Mouse (Mus musculus) embryonic facial prominence, embryonic 14.5 days (tissue): ENCODE results near the gene Nkx2-4. TPM values are rescaled to one million over a fixed set of nuclear protein-coding genes. Genes with fewer than 3 reads are reported as not detected.

ENCODE experiments used
- ATAC-seq: fragments of 200-750 bp; cut with Nextera tagmentation; 2 replicates; pipeline ENCODE4 v1.8.0; 2017; ENCODE audit warnings: low read depth, moderate number of reproducible peaks, moderate TSS enrichment
- DNase-seq: peaks from one replicate; pipeline ENCODE4 v3.0.0-alpha.2; 2015; ENCODE audit warnings: low spot score
- H3K27ac ChIP-seq: fragments of 300-500 bp; sonication (generic); replicated peaks from 2 replicates; pipeline ENCODE4 v1.5.1; 2014; ENCODE audit warnings: low read depth, mild to moderate bottlenecking, low read length, moderate library complexity
- H3K27me3 ChIP-seq: fragments of 300-500 bp; sonication (generic); replicated peaks from 2 replicates; pipeline ENCODE4 v1.6.1; 2014; ENCODE audit warnings: low read length; ENCODE audit not compliant: control insufficient read depth, insufficient read depth
- H3K36me3 ChIP-seq: fragments of 300-500 bp; sonication (generic); 2 replicates; pipeline ENCODE4 v1.6.1; 2014; ENCODE audit warnings: low read length, mixed read lengths; ENCODE audit not compliant: control insufficient read depth, insufficient read depth
- H3K4me1 ChIP-seq: fragments of 300-500 bp; sonication (generic); 2 replicates; pipeline ENCODE4 v1.6.1; 2014; ENCODE audit warnings: antibody characterized with exemption, low read length; ENCODE audit not compliant: control insufficient read depth, insufficient read depth
- H3K4me2 ChIP-seq: fragments of 300-500 bp; sonication (generic); 2 replicates; pipeline ENCODE4 v1.6.1; 2014; ENCODE audit warnings: low read depth, mild to moderate bottlenecking, low read length, moderate library complexity, mixed read lengths
- H3K4me3 ChIP-seq: fragments of 300-500 bp; sonication (generic); 2 replicates; pipeline ENCODE4 v1.5.1; 2014; ENCODE audit warnings: low read depth, mild to moderate bottlenecking, low read length
- H3K9ac ChIP-seq: fragments of 300-500 bp; sonication (generic); 2 replicates; pipeline ENCODE4 v1.6.1; 2014; ENCODE audit warnings: low read depth, mild to moderate bottlenecking, low read length, moderate library complexity, mixed read lengths
- H3K9me3 ChIP-seq: fragments of 300-500 bp; sonication (generic); 2 replicates; pipeline ENCODE4 v1.6.1; 2016; ENCODE audit warnings: low read length; ENCODE audit not compliant: control insufficient read depth
- WGBS: fragments of 180-500 bp; shearing (Covaris S2); extraction: QIAGEN DNeasy Blood & Tissue Kit; methylation state at CpG from one replicate; pipeline ENCODE4 v1.1.7; 2014; 5-methylcytosine and 5-hydroxymethylcytosine counted together
- polyA plus RNA-seq: library from polyadenylated mRNA; unstranded; fragments of >200 nt; fragmentation: Nextera tagmentation; extraction: Ambion mirVana; gene quantifications from 2 replicates; pipeline ENCODE4 v1.2.1, GENCODE M21; 2014

Nkx2-4 gene
- polyA plus RNA-seq, 1 experiment from 2014 or later, result not detected

DNA sequence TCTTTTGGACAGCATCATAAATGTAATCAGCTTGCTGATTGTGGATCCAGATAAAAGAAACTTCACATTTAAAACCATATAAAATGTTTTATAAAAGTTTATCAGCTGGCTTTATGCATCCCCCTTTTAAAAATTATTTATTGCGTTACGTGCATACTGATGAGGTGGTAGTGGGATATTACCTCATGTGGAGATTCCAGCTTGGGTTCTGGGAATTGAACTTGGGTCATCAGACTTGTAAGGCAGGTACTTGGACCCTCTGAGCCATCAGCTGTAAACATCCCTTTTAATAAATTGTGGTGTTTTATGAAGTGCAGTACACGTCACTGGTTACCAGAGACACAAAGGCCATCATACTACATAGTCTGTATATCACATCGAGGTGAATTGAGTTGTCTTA lies 10.8 kb downstream of the Nkx2-4 start:
- Histone ChIP-seq H3K27ac (no peak overlapping the region), H3K9me3 (no peaks in the 10 kb centered on the region), H3K4me2 (no peak overlapping the region), H3K9ac (no peak overlapping the region), H3K36me3 (peaks cover 51% of the 10 kb centered on the region), H3K27me3 (0 out of 2 replicates have a peak, but pooled peaks cover 3% of the 10 kb centered on the region), H3K4me1 (no peaks in the 10 kb centered on the region), H3K4me3 (no peak overlapping the region)
- ATAC-seq, result no peak
- DNase-seq, result no peak
- WGBS, result 89% methylated on average over 4 of the region's 4 CpGs

DNA sequence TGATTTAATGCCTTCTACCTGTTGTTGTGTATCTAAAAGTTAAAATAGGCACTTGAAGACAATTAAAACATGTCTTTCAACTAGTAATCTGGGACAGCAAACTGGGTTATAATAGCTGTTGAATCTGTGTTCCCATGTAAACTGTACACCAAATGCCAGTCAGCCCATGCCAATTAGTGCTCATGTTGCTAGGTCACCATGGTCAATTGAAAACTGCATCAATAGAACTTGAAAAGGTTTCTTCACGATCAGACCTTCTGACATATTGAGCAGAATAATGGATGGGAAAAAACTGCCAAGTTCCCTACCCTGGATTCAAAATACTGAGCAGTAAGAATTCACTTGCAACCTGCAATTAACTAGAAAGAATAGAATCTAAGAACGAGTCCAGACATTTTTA lies 11.3 kb downstream of the Nkx2-4 start:
- ATAC-seq (no peak), DNase-seq (no peak)
- Histone ChIP-seq H3K9me3 (no peaks in the 10 kb centered on the region), H3K36me3 (peaks cover 56% of the 10 kb centered on the region), H3K27ac (no peak overlapping the region), H3K4me1 (no peaks in the 10 kb centered on the region), H3K9ac (no peak overlapping the region), H3K4me3 (no peak overlapping the region), H3K4me2 (no peak overlapping the region), H3K27me3 (no peaks in the 10 kb centered on the region)
- WGBS, result 69% methylated on average over 2 of the region's 2 CpGs

DNA sequence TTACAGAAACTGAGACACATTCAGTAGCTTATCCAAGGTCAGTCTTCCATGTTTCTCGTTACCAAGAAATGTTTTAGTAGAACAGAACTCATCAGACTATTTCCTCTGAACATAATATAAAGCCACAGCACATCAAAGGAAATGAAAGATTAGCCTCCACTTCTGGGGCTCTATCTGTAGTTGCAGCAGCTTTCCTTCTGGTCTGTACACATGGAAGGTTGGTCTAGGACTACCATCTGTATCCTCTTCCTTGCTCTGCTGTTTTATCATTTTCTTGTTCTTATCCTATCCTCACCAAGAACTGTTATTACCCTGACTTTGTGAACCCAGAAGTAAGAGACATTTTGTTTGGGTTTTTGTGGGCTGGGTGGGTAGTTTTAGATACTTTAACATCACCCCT lies 14.9 kb downstream of the Nkx2-4 start:
- Histone ChIP-seq H3K4me2 (no peak overlapping the region), H3K9ac (no peak overlapping the region), H3K36me3 (peaks cover 39% of the 10 kb centered on the region), H3K4me3 (no peak overlapping the region), H3K4me1 (no peaks in the 10 kb centered on the region), H3K9me3 (no peaks in the 10 kb centered on the region), H3K27me3 (no peaks in the 10 kb centered on the region), H3K27ac (no peak overlapping the region)
- no peak for ATAC-seq
- WGBS, result 88% methylated on average over 1 of the region's 1 CpGs
- no peak for DNase-seq

DNA sequence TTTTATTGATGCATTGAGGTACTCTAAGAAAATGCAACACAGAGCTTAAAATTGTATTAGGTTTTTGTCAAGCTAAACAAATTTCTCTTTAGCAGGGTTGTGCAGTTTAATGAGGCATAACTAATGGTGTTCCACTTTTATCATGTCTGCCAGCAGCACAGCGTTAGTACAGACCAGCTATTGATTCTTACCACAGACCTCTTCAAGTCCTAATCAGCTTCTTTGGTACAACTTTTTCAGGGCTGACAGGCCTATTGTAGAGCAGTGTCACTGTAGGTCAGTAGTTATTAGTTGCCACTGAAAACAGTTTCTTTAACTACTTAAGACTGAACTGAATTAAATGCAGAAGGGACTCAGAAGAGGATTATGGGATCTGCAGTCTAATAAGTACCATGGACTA lies 16.2 kb downstream of the Nkx2-4 start:
- Histone ChIP-seq H3K36me3 (peaks cover 38% of the 10 kb centered on the region), H3K4me3 (no peak overlapping the region), H3K9ac (no peak overlapping the region), H3K4me2 (no peak overlapping the region), H3K27me3 (no peaks in the 10 kb centered on the region), H3K4me1 (no peaks in the 10 kb centered on the region), H3K9me3 (no peaks in the 10 kb centered on the region), H3K27ac (no peak overlapping the region)
- DNase-seq (no peak), ATAC-seq (no peak; the same call in 1 of the 2 replicates)
- 41% methylated on average over 1 of the region's 1 CpGs for WGBS

DNA sequence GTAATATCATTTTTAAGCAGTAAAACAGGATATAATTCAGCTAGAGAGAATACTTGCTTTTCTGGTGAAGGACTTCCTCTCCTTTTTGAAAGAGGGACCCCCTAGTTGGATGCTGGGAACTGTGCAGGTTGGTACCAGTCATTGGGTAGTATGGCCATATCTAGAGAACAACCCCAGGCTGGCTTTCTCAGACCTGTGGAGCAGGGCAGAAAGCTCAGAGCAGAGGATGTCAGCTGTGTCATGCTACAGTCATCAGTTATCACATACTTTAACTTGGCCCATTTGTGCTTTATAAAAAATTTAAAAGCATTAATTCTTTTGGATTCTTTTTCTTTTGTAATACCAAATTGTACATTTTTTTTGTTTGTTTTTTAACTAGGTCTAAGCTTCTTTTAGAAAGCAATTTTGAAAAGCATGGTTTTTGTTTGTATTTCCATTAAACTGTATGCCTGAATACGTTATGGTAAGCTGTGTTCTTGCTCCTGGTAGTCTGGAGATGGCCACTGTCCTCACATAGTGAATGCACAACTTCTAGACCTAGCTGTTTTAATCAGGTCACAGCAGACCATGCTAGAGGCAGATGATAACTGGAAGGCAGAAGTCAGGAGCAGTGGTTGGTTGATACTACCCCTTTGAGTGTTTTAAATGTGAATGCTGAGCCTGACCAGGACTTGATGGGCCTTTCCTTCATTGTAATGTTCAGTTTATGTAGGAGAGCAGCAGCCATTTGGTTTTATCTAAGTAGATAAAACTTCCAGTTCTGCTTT lies 17.6 kb downstream of the Nkx2-4 start:
- H3K4me2 ChIP-seq, result no peak overlapping the region
- H3K4me3 ChIP-seq, result no peak overlapping the region
- no peak for DNase-seq
- no peaks in the 10 kb centered on the region for H3K9me3 ChIP-seq
- no peaks in the 10 kb centered on the region for H3K27me3 ChIP-seq
- no peak overlapping the region for H3K9ac ChIP-seq
- ATAC-seq, result no peak
- no peaks in the 10 kb centered on the region for H3K4me1 ChIP-seq
- H3K27ac ChIP-seq, result no peak overlapping the region
- WGBS, result 90% methylated on average over 1 of the region's 1 CpGs
- peaks cover 38% of the 10 kb centered on the region for H3K36me3 ChIP-seq

DNA sequence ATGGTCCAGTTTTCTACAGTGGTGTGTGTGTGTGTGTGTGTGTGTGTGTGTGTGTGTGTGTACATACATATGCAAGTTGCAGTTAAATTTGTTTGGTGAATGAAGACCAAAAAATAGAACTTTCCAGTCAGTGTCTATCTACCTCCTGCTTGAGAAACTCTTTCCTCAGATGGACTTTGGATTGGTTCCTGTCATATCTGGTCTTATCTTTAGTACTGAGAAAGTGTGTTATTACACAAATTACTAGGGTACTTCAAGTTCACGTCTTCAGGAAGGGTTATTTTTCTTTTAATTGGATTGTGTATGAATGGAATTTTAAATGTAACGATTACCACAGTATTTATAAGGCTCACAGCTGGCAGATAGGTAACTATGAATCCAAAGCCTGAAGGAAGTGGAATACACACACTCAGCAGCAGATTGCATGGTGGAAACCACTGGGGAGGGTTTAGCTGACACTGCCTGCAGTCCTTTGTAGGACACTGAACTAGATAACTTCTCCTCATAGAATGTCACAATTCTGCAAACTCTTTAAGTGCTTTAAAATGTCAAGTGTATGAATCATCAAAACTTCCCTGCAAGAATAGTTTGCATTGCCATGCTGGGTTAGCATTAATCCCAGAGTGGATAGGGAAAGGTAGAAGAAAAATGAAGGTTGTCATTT lies 31.9 kb downstream of the Nkx2-4 start:
- H3K4me3 ChIP-seq, result no peak overlapping the region
- no peak for DNase-seq
- no peak overlapping the region for H3K4me2 ChIP-seq
- no peaks in the 10 kb centered on the region for H3K27me3 ChIP-seq
- no peak for ATAC-seq
- no peak overlapping the region for H3K27ac ChIP-seq
- peaks cover 62% of the 10 kb centered on the region for H3K36me3 ChIP-seq
- 88% methylated on average over 2 of the region's 2 CpGs for WGBS
- no peaks in the 10 kb centered on the region for H3K4me1 ChIP-seq
- no peak overlapping the region for H3K9ac ChIP-seq
- no peaks in the 10 kb centered on the region for H3K9me3 ChIP-seq

DNA sequence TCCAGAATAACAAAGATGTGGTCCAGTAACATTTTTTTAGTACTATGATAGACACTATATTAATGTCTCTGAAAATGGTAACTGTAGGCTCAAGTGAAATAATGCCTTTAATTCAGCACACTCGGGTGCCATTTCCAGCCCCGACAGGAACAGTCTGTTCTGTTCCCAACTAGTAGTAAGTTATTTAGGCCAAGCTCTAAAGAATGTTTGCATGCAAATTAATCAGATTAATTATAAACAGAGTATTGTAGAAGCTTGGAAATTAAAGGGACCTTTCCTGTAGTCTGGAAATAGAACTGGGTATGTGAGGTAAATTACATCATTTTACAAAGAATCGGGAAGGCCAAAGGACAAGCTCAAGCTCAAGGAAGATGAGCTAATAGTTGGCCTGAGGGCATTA lies 38.2 kb downstream of the Nkx2-4 start:
- H3K4me3 ChIP-seq, result no peak overlapping the region
- no peak overlapping the region for H3K9ac ChIP-seq
- peaks cover 69% of the 10 kb centered on the region for H3K36me3 ChIP-seq
- WGBS, result 88% methylated on average over 3 of the region's 3 CpGs
- H3K27ac ChIP-seq, result no peak overlapping the region
- DNase-seq, result no peak
- H3K27me3 ChIP-seq, result no peaks in the 10 kb centered on the region
- no peak for ATAC-seq
- H3K9me3 ChIP-seq, result no peaks in the 10 kb centered on the region
- no peak overlapping the region for H3K4me2 ChIP-seq
- no peaks in the 10 kb centered on the region for H3K4me1 ChIP-seq

DNA sequence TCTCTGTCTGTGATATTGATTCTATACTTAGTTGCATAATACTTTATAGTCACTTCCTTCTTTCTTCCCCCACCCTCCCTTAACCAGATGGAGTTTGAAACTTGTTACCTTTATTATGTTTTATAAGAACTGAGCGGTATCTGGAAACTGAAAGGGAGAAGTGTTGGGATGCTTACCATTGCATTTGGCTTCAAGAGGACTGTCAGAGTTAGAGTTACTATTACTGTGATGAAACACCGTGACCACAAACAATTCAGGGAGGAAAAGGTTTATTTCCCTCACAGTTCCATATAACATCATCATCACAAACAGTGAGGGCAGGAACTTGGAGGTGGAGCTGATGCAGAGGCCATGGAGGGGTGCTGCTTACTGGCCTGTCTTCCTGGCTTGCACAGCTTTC lies 49.4 kb downstream of the Nkx2-4 start:
- no peak for ATAC-seq
- no peaks in the 10 kb centered on the region for H3K9me3 ChIP-seq
- 96% methylated on average over 2 of the region's 2 CpGs for WGBS

More for the DNA sequence above, 49.4 kb downstream of the Nkx2-4 start:
- no peak overlapping the region for H3K9ac ChIP-seq
- no peak for DNase-seq
- no peak overlapping the region for H3K27ac ChIP-seq
- H3K4me2 ChIP-seq, result no peak overlapping the region
- H3K4me3 ChIP-seq, result no peak overlapping the region
- H3K4me1 ChIP-seq, result no peaks in the 10 kb centered on the region
- H3K27me3 ChIP-seq, result no peaks in the 10 kb centered on the region
- peaks cover 61% of the 10 kb centered on the region for H3K36me3 ChIP-seq
